Mouse (Mus musculus): ENCODE data around the gene Nop58.

DNA sequence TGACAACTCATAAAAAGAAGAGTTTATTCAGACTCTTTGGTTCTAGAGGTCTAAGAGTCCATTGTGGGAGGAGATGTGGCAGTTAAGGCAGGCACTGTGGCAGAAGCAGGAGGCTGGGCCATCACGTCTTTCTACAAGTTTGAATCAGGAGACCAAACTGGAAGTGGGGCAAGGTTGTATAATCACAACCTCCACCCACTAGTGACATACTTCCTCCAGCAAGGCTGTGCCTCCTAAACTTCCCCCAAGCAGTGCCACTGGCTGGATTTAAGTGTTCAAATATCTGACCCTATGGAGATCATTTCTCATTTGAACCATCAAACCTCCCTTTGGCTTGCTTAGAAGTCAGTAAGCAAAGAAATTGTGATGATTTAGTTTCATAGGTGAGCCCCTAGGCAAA lies 70.5 kb downstream of the Nop58 start:
- TF ChIP-seq CTCF (IDR thresholded peaks at IDR 0.05; ENCODE audit: borderline replicate concordance, control insufficient read depth, extremely low read depth, insufficient read depth, low read length, poor library complexity) (no peak), POLR2A (IDR thresholded peaks at IDR 0.05; ENCODE audit: control insufficient read depth, extremely low read depth, insufficient read depth, low read length, poor library complexity) (no peak)
